Mouse (Mus musculus) G1E (cell line): ENCODE data around the gene Srl. TPM values are rescaled to one million over a fixed set of nuclear protein-coding genes. Genes with fewer than 3 reads are reported as not detected.

Experiments used
- ATAC-seq: 2 replicates; pipeline ENCODE4 v1.8.0; 2016; ENCODE audit warnings: mild to moderate bottlenecking; ENCODE audit not compliant: insufficient number of reproducible peaks, poor library complexity, low FRiP score, severe bottlenecking; ENCODE audit errors: extremely low read depth
- DNase-seq: peaks from one replicate; pipeline ENCODE4 v3.0.0; 2012; ENCODE audit warnings: low spot score
- H3K27me3 ChIP-seq: 2 replicates; pipeline ENCODE4 v1.6.1; 2012; ENCODE audit warnings: mild to moderate bottlenecking, low read length, inconsistent platforms; ENCODE audit not compliant: insufficient read depth
- H3K36me3 ChIP-seq: replicated peaks from 2 replicates; pipeline ENCODE3; 2012; ENCODE audit warnings: mild to moderate bottlenecking, inconsistent platforms
- H3K4me1 ChIP-seq: 2 replicates; pipeline ENCODE4 v1.6.1; 2012; ENCODE audit warnings: low read depth, low read length, inconsistent platforms, mixed read lengths; ENCODE audit not compliant: insufficient read depth
- H3K4me3 ChIP-seq: 2 replicates; pipeline ENCODE4 v1.5.1; 2012; ENCODE audit warnings: low read depth, mild to moderate bottlenecking, inconsistent platforms, low read length, moderate library complexity, mixed read lengths
- H3K9me3 ChIP-seq: replicated peaks from 2 replicates; pipeline ENCODE4 v1.6.1; 2012; ENCODE audit warnings: inconsistent platforms
- CTCF ChIP-seq: IDR thresholded peaks from 2 replicates; pipeline ENCODE4 v1.5.1; 2012; ENCODE audit warnings: low read depth, low read length, inconsistent platforms, mixed read lengths
- GATA1 ChIP-seq: IDR thresholded peaks from 2 replicates; pipeline ENCODE4 v1.6.1; 2012; ENCODE audit warnings: borderline replicate concordance, low read length, inconsistent platforms, mixed read lengths
- GATA2 ChIP-seq: IDR thresholded peaks from 2 replicates; pipeline ENCODE4 v1.6.1; 2012; ENCODE audit warnings: low read depth, low read length, inconsistent platforms, borderline replicate concordance
- POLR2AphosphoS5 ChIP-seq: IDR thresholded peaks from 2 replicates; pipeline ENCODE4 v1.6.1; 2012; ENCODE audit warnings: low read depth, low read length, inconsistent platforms; ENCODE audit not compliant: insufficient replicate concordance
- TAL1 ChIP-seq: conservative IDR thresholded peaks from 2 replicates; pipeline ENCODE4 v1.6.1; 2012; ENCODE audit warnings: low read depth, low read length, inconsistent platforms, mixed read lengths
- polyA plus RNA-seq: library from polyadenylated mRNA; stranded (reverse); fragments of >175 nt; gene quantifications from 2 replicates; pipeline ENCODE4 v1.2.3, GENCODE M21; 2012
- total RNA-seq, 2 experiments: library from RNA; stranded (forward) in 1 of 2; stranded (reverse) in 1 of 2; fragments of 200-1000 nt in 1 of 2; fragments of >200 nt in 1 of 2; fragmentation: Nextera tagmentation in 1 of 2; gene quantifications; 2 replicates each; pipeline ENCODE4 v1.2.3; 2014 to 2017

The Srl gene
- total and polyA plus RNA-seq, 3 experiments, result 3.5 to 8.6 (median 8.5) TPM

DNA sequence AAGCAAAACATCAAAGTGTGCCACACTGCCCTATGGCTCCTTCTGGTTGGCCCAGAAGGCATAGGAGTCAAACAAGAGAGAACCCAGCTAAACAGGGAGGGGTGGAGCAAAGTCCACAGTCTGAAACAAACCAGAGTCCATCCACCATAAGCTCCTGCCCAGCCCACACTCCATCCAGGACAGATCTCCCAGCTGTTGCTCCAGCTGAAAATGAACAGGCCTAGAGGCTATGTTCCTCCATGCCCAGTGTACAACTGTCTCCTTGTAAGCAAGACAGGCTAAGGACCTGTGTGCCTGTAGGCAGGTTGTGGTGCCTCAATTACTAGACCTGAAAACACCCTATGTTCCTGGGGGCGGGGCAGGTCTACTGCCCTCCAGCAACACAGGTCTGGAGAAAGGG is 15.5 kb upstream of the Srl start:
- Histone ChIP-seq H3K9me3 (no peaks in the 10 kb centered on the region; the same call in 1 of the 2 replicates), H3K36me3 (peaks cover 46% of the 10 kb centered on the region), H3K4me3 (peak overlapping the region; percentile 86; the same call in 1 of the 2 replicates), H3K4me1 (peaks cover 72% of the 10 kb centered on the region), H3K27me3 (no peaks in the 10 kb centered on the region)
- no peak for DNase-seq
- TF ChIP-seq TAL1 (no peak), POLR2AphosphoS5 (no peak), GATA2 (no peak), GATA1 (no peak), CTCF (no peak)
- ATAC-seq, result no peak

- Histone ChIP-seq H3K36me3 (peaks cover 61% of the 10 kb centered on the region), H3K9me3 (no peaks in the 10 kb centered on the region; the same call in 1 of the 2 replicates), H3K27me3 (no peaks in the 10 kb centered on the region), H3K4me1 (peaks cover 82% of the 10 kb centered on the region), H3K4me3 (peak overlapping the region; percentile 33; the same call in 1 of the 2 replicates)
- DNase-seq (no peak), ATAC-seq (no peak)
- TF ChIP-seq TAL1, result 0 out of 2 replicates have a peak, but pooled peaks have one; percentile 20
- TF ChIP-seq GATA1, result no peak
- no peak for TF ChIP-seq POLR2AphosphoS5
Measured at GRCm38 (mm10) chr16:4555555-4555954, 13.9 kb upstream of the Srl start.

DNA sequence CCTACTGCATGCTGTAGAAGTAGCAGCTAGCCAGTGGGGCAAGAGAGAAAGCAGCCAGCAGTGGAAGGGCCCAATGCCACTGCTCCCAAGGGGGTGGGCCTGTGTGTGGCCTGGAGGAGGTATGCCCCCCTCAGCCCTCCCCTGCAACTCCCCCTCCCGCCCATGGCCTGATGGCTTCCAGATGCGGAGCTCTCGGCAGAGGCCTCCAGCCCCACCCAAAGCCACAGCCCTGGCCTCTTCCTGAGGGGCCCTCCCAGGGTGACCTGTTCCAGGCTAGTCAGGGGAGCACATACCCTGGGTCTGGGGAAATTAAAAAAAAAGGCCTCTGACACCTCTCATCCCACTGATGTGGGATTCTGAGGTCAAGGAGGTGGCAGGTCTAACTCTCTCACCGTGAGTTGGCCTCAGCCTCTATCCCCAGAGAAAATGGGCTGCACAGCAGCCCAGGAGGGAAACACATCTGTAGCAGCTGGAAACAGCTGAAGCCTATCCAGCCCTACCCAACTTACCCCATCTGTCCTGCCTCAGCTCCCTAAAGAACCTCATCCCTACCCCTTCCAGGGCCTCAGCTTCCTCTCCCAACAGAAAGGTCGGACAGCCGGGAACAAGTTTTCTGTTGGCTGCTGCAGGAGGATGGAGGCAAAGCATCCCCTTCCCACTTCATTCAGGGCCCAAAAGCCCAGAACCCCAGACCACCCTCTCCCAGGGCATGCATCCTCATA is 11.4 kb upstream of the Srl start:
- peak overlapping the region; percentile 67 for H3K4me3 ChIP-seq
- H3K36me3 ChIP-seq, result peaks cover 80% of the 10 kb centered on the region
- H3K4me1 ChIP-seq, result peaks cover 90% of the 10 kb centered on the region
- TF ChIP-seq POLR2AphosphoS5 (no peak), GATA2 (no peak), TAL1 (no peak), GATA1 (no peak), CTCF (no peak)
- no peaks in the 10 kb centered on the region; the same call in 1 of the 2 replicates for H3K9me3 ChIP-seq
- peak; percentile 81 for ATAC-seq
- peak; percentile 94 for DNase-seq
- H3K27me3 ChIP-seq, result no peaks in the 10 kb centered on the region

DNA sequence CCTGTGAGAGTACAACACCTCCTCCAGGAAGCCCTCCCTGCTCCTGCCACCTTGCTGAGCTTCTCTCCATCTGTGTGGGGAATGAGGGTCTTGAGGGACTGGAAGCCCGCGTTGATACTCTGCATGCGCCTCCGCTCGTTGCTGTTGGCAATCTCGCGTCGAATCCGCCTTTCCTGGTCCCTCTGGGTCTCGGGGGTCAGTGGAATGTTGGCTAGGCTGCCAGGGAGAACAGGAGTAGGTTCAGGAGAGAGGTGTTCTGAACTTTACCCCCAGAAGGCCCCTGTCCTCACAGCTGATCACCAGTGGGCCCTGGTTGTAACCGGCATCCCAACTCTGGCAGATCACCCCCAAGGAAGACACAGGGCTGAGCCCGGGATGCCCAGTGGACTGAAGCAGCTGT is 10.3 kb upstream of the Srl start:
- peaks cover 83% of the 10 kb centered on the region for H3K36me3 ChIP-seq
- no peaks in the 10 kb centered on the region; the same call in 1 of the 2 replicates for H3K9me3 ChIP-seq
- TF ChIP-seq TAL1, result no peak
- no peak for TF ChIP-seq POLR2AphosphoS5
- no peak for TF ChIP-seq GATA1
- no peak for TF ChIP-seq GATA2
- TF ChIP-seq CTCF, result no peak
- ATAC-seq (no peak), DNase-seq (no peak)
- peak overlapping the region; percentile 67; the same call in 1 of the 2 replicates for H3K4me3 ChIP-seq
- H3K27me3 ChIP-seq, result no peaks in the 10 kb centered on the region
- H3K4me1 ChIP-seq, result peaks cover 86% of the 10 kb centered on the region

DNA sequence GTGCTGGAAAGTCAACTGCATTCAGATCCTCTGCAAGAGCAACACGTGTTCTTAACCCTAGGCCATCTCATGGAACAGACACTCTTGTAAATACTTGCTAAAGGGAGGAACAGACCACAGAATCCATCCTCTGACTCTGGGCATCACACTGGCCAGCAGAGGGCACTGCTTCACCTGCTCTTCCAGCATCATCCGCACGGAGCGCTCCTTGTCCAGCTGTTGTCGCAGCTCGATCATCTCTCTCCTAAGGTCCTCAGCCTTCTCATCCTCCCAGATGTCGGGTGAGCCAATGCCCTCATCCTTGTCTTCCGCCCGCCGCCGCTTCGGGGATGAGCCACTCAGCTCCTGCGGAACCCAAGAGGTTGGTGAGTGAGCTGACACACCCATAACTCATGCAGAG is 9.4 kb upstream of the Srl start:
- no peak overlapping the region; the same call in 1 of the 2 replicates for H3K4me3 ChIP-seq
- ATAC-seq (no peak), DNase-seq (peak; percentile 49)
- H3K27me3 ChIP-seq, result no peaks in the 10 kb centered on the region
- TF ChIP-seq GATA2 (no peak), GATA1 (no peak), CTCF (peak; percentile 91)
- no peaks in the 10 kb centered on the region for H3K9me3 ChIP-seq
- H3K36me3 ChIP-seq, result peaks cover 82% of the 10 kb centered on the region
- H3K4me1 ChIP-seq, result peaks cover 78% of the 10 kb centered on the region

GRCm38 (mm10) chr16:4548953-4549688 is 7.5 kb upstream of the Srl start:
- no peak for TF ChIP-seq TAL1
- no peak for TF ChIP-seq POLR2AphosphoS5
- TF ChIP-seq CTCF, result no peak
- TF ChIP-seq GATA1, result no peak
- no peak for TF ChIP-seq GATA2
- Histone ChIP-seq H3K4me1 (peaks cover 70% of the 10 kb centered on the region), H3K9me3 (no peaks in the 10 kb centered on the region), H3K4me3 (peak overlapping the region; percentile 14; the same call in 1 of the 2 replicates), H3K27me3 (no peaks in the 10 kb centered on the region), H3K36me3 (peaks cover 84% of the 10 kb centered on the region)
- DNase-seq, result no peak
- no peak for ATAC-seq
